Mouse (Mus musculus): ENCODE data around the gene Fbxo36. TPM values are rescaled to one million over a fixed set of nuclear protein-coding genes. Genes with fewer than 3 reads are reported as not detected.

Fbxo36 gene
- total RNA-seq (2014; rRNA removed; ENCODE audit: low replicate concordance) = 5.3 and 12.8 TPM in 2 replicates
- 7.5 and 8.3 TPM in 2 replicates for polyA plus RNA-seq (2015; fragmentation: Nextera tagmentation; extraction: Ambion mirVana)

- peak within 1 kb of the TSS; percentile 95 for H3K9ac ChIP-seq (replicated peaks; ENCODE audit: low read depth, low read length)
- H3K4me2 ChIP-seq (ENCODE audit: low read depth, low read length) = peak within 1 kb of the TSS; percentile 85
- H3K4me3 ChIP-seq (ENCODE audit: low read depth, low read length) = peak within 1 kb of the TSS; percentile 97
- no peaks in the 10 kb centered on the region for H3K9me3 ChIP-seq (replicated peaks; ENCODE audit: control insufficient read depth, low read length)
- ATAC-seq (ENCODE audit: insufficient read depth, low read depth) (peak; percentile 90), DNase-seq (ENCODE audit: low spot score) (peak; percentile 98)
- TF ChIP-seq CTCF (IDR thresholded peaks at IDR 0.05; ENCODE audit: low read depth) = no peak
- TF ChIP-seq EP300 (IDR thresholded peaks at IDR 0.05; ENCODE audit: low read depth) = peak; percentile 71; the same call in 1 of the 2 replicates
- H3K27ac ChIP-seq (ENCODE audit: low read depth) = peak within 1 kb of the TSS; percentile 98
- H3K36me3 ChIP-seq (replicated peaks; ENCODE audit: control insufficient read depth, insufficient read depth, low read length) = no peaks in the 10 kb centered on the region
- WGBS = 1% methylated on average over 54 of the region's 54 CpGs
- peaks cover 4% of the 10 kb centered on the region; the same call in 1 of the 2 replicates for H3K4me1 ChIP-seq (ENCODE audit: control insufficient read depth, insufficient read depth)
- H3K27me3 ChIP-seq (ENCODE audit: control insufficient read depth, insufficient read depth, low read length) = no peaks in the 10 kb centered on the region
Measured at GRCm38 (mm10) chr1:84839309-84840017, at the start of gene Fbxo36. TSS of gene Fbxo36 (plus strand) at chr1:84839841.

- no peaks in the 10 kb centered on the region for H3K9me3 ChIP-seq (replicated peaks; ENCODE audit: control insufficient read depth, low read length)
- no peak overlapping the region for H3K27ac ChIP-seq (ENCODE audit: low read depth)
- TF ChIP-seq CTCF (IDR thresholded peaks at IDR 0.05; ENCODE audit: low read depth) (no peak), EP300 (IDR thresholded peaks at IDR 0.05; ENCODE audit: low read depth) (no peak)
- H3K36me3 ChIP-seq (replicated peaks; ENCODE audit: control insufficient read depth, insufficient read depth, low read length) = peaks cover 55% of the 10 kb centered on the region
- ATAC-seq (ENCODE audit: insufficient read depth, low read depth) = no peak
- no peak overlapping the region for H3K9ac ChIP-seq (replicated peaks; ENCODE audit: low read depth, low read length)
- no peak overlapping the region for H3K4me3 ChIP-seq (ENCODE audit: low read depth, low read length)
- WGBS = 82% methylated on average over 2 of the region's 2 CpGs
- H3K4me1 ChIP-seq (ENCODE audit: control insufficient read depth, insufficient read depth) = no peaks in the 10 kb centered on the region
- no peaks in the 10 kb centered on the region for H3K27me3 ChIP-seq (ENCODE audit: control insufficient read depth, insufficient read depth, low read length)
- H3K4me2 ChIP-seq (ENCODE audit: low read depth, low read length) = no peak overlapping the region
- DNase-seq (ENCODE audit: low spot score) = no peak
Measured at GRCm38 (mm10) chr1:84791393-84791792, 48.2 kb upstream of the Fbxo36 start.

GRCm38 (mm10) chr1:84795335-84795734 is 44.3 kb upstream of the Fbxo36 start:
- DNase-seq (ENCODE audit: low spot score) = no peak
- Histone ChIP-seq H3K36me3 (replicated peaks; ENCODE audit: control insufficient read depth, insufficient read depth, low read length) (peaks cover 38% of the 10 kb centered on the region), H3K4me1 (ENCODE audit: control insufficient read depth, insufficient read depth) (no peaks in the 10 kb centered on the region), H3K9ac (replicated peaks; ENCODE audit: low read depth, low read length) (no peak overlapping the region), H3K4me3 (ENCODE audit: low read depth, low read length) (no peak overlapping the region), H3K4me2 (ENCODE audit: low read depth, low read length) (no peak overlapping the region), H3K27ac (ENCODE audit: low read depth) (no peak overlapping the region), H3K27me3 (ENCODE audit: control insufficient read depth, insufficient read depth, low read length) (no peaks in the 10 kb centered on the region), H3K9me3 (replicated peaks; ENCODE audit: control insufficient read depth, low read length) (no peaks in the 10 kb centered on the region)
- 95% methylated on average over 7 of the region's 7 CpGs for WGBS
- TF ChIP-seq EP300 (IDR thresholded peaks at IDR 0.05; ENCODE audit: low read depth) = no peak
- TF ChIP-seq CTCF (IDR thresholded peaks at IDR 0.05; ENCODE audit: low read depth) = no peak
- no peak for ATAC-seq (ENCODE audit: insufficient read depth, low read depth)

GRCm38 (mm10) chr1:84799166-84799565 is 40.5 kb upstream of the Fbxo36 start:
- H3K27ac ChIP-seq (ENCODE audit: low read depth) = no peak overlapping the region
- H3K27me3 ChIP-seq (ENCODE audit: control insufficient read depth, insufficient read depth, low read length) = no peaks in the 10 kb centered on the region
- H3K9me3 ChIP-seq (replicated peaks; ENCODE audit: control insufficient read depth, low read length) = no peaks in the 10 kb centered on the region
- DNase-seq (ENCODE audit: low spot score) (no peak), ATAC-seq (ENCODE audit: insufficient read depth, low read depth) (no peak)
- peaks cover 7% of the 10 kb centered on the region; the same call in 1 of the 2 replicates for H3K36me3 ChIP-seq (replicated peaks; ENCODE audit: control insufficient read depth, insufficient read depth, low read length)
- TF ChIP-seq EP300 (IDR thresholded peaks at IDR 0.05; ENCODE audit: low read depth) = no peak
- no peak for TF ChIP-seq CTCF (IDR thresholded peaks at IDR 0.05; ENCODE audit: low read depth)
- H3K4me3 ChIP-seq (ENCODE audit: low read depth, low read length) = no peak overlapping the region
- no peak overlapping the region for H3K9ac ChIP-seq (replicated peaks; ENCODE audit: low read depth, low read length)
- no peaks in the 10 kb centered on the region for H3K4me1 ChIP-seq (ENCODE audit: control insufficient read depth, insufficient read depth)
- no peak overlapping the region for H3K4me2 ChIP-seq (ENCODE audit: low read depth, low read length)

DNA sequence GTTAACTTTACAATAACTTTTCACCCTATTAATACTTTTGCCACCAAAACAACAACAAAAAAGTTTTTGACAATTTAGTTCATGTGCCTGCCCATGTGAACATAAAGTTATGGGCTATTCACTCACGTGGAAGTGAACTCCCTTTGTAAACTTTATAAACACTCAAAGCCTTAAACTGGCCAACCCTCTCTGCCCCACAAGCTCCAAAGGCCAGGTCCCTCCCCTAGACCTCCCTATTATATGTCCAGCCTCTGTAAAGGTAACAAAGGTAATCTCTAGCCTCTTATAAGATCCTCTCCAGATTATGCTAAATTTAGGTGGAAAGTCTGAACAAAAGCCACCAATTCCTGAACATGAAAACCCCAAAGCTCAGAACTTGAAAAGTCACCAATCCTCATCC is 35.9 kb upstream of the Fbxo36 start:
- 85% methylated on average over 1 of the region's 1 CpGs for WGBS
- DNase-seq (ENCODE audit: low spot score) = no peak
- H3K4me3 ChIP-seq (ENCODE audit: low read depth, low read length) = no peak overlapping the region
- H3K9ac ChIP-seq (replicated peaks; ENCODE audit: low read depth, low read length) = no peak overlapping the region
- no peak overlapping the region for H3K27ac ChIP-seq (ENCODE audit: low read depth)
- H3K4me1 ChIP-seq (ENCODE audit: control insufficient read depth, insufficient read depth) = no peaks in the 10 kb centered on the region
- H3K4me2 ChIP-seq (ENCODE audit: low read depth, low read length) = no peak overlapping the region
- no peaks in the 10 kb centered on the region for H3K36me3 ChIP-seq (replicated peaks; ENCODE audit: control insufficient read depth, insufficient read depth, low read length)
- no peaks in the 10 kb centered on the region for H3K9me3 ChIP-seq (replicated peaks; ENCODE audit: control insufficient read depth, low read length)
- no peak for ATAC-seq (ENCODE audit: insufficient read depth, low read depth)
- TF ChIP-seq EP300 (IDR thresholded peaks at IDR 0.05; ENCODE audit: low read depth) = no peak
- no peak for TF ChIP-seq CTCF (IDR thresholded peaks at IDR 0.05; ENCODE audit: low read depth)
- H3K27me3 ChIP-seq (ENCODE audit: control insufficient read depth, insufficient read depth, low read length) = no peaks in the 10 kb centered on the region
